Mouse (Mus musculus) kidney, postnatal 0 days (tissue): ENCODE results near the gene Aoc1. TPM values are rescaled to one million over a fixed set of nuclear protein-coding genes. Genes with fewer than 3 reads are reported as not detected.

Experiments
- ATAC-seq: fragments of 200-750 bp; cut with Nextera tagmentation; replicated peaks from 2 replicates; pipeline ENCODE4 v1.8.0; 2017; ENCODE audit warnings: low read depth, moderate number of reproducible peaks, moderate TSS enrichment, moderate library complexity; ENCODE audit not compliant: low FRiP score
- DNase-seq: peaks from one replicate; pipeline ENCODE4 v3.0.0-alpha.2; 2016; ENCODE audit warnings: low spot score
- H3K27ac ChIP-seq: fragments of 300-500 bp; sonication (generic); 2 replicates; pipeline ENCODE4 v1.5.1; 2014; ENCODE audit warnings: mild to moderate bottlenecking
- H3K27me3 ChIP-seq: fragments of 300-500 bp; sonication (generic); 2 replicates; pipeline ENCODE4 v1.6.1; 2014; ENCODE audit warnings: low read length, mixed read lengths; ENCODE audit not compliant: insufficient read depth
- H3K36me3 ChIP-seq: fragments of 300-500 bp; sonication (generic); 2 replicates; pipeline ENCODE4 v1.6.1; 2014; ENCODE audit warnings: low read length, mixed read lengths; ENCODE audit not compliant: insufficient read depth
- H3K4me1 ChIP-seq: fragments of 300-500 bp; sonication (generic); replicated peaks from 2 replicates; pipeline ENCODE4 v1.6.1; 2014; ENCODE audit warnings: antibody characterized with exemption, low read length, mixed read lengths; ENCODE audit not compliant: insufficient read depth
- H3K4me2 ChIP-seq: fragments of 300-500 bp; sonication (generic); 2 replicates; pipeline ENCODE4 v1.6.1; 2014; ENCODE audit warnings: mild to moderate bottlenecking, low read length, moderate library complexity, mixed read lengths
- H3K4me3 ChIP-seq: fragments of 300-500 bp; sonication (generic); replicated peaks from 2 replicates; pipeline ENCODE4 v1.5.1; 2014; ENCODE audit warnings: low read depth, low read length
- H3K9ac ChIP-seq: fragments of 300-500 bp; sonication (generic); 2 replicates; pipeline ENCODE4 v1.6.1; 2014; ENCODE audit warnings: low read depth, low read length
- H3K9me3 ChIP-seq: fragments of 300-500 bp; sonication (generic); replicated peaks from 2 replicates; pipeline ENCODE4 v1.6.1; 2016; ENCODE audit warnings: low read length, inconsistent platforms, mixed read lengths
- CTCF ChIP-seq: IDR thresholded peaks from 2 replicates; pipeline ENCODE4 v1.5.1; 2016; ENCODE audit warnings: antibody characterized with exemption, low read depth, mild to moderate bottlenecking, moderate library complexity
- WGBS: fragments of 180-500 bp; shearing (Covaris S2); extraction: QIAGEN DNeasy Blood & Tissue Kit; methylation state at CpG from one replicate; pipeline ENCODE4 v1.1.7; 2014; 5-methylcytosine and 5-hydroxymethylcytosine counted together
- polyA plus RNA-seq: library from polyadenylated mRNA; unstranded; fragments of >200 nt; fragmentation: Nextera tagmentation; extraction: Ambion mirVana; gene quantifications from 2 replicates; pipeline ENCODE4 v1.2.1, GENCODE M21; 2015

The Aoc1 gene
- polyA plus RNA-seq, 1 experiment from 2014 or later = 11.0 TPM

DNA sequence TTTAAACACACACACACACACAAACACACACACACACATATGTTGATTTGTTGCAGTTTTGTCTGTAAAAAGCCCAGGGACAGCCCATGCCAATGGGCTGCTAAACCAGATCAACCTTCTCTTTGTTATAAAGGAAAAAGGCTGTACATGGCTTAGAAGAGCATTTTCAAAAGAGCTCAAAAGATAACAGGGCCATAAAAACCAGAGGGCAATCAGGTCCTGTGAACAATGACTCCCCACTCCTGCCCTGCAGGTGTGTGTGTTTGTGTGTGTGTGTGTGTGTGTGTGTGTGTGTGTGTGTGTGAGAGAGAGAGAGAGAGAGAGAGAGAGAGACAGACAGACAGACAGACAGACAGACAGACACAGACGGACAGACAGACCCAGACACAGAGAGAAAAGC, 36.5 kb downstream of the Aoc1 start:
- H3K27me3 ChIP-seq = no peaks in the 10 kb centered on the region
- H3K36me3 ChIP-seq = no peaks in the 10 kb centered on the region
- no peak overlapping the region for H3K27ac ChIP-seq
- ATAC-seq (no peak), DNase-seq (no peak)
- no peaks in the 10 kb centered on the region for H3K4me1 ChIP-seq
- H3K9me3 ChIP-seq = no peaks in the 10 kb centered on the region
- 76% methylated on average over 1 of the region's 1 CpGs for WGBS
- no peak overlapping the region for H3K4me2 ChIP-seq
- no peak for TF ChIP-seq CTCF
- no peak overlapping the region for H3K9ac ChIP-seq
- no peak overlapping the region for H3K4me3 ChIP-seq

DNA sequence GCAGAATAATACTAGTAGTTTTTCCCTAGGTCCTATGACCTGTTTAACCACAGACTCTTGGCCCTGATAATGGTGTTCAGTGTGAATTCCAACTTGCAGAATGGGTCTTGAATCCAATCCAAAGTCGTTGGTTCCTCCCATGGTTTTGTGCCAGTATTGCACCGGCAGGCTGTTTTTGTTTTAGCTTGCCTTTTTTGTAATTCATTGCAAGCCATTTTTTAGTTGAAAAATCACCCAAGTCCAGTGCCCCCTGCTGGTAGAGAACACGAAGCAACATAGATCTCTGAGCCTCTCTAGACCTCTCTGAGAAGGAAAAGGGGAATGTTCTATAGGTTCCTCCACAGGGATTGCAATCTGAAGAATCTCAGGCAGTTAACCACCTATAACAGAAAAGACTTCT, 39.3 kb downstream of the Aoc1 start:
- H3K27me3 ChIP-seq = no peaks in the 10 kb centered on the region
- DNase-seq = peak; percentile 24
- no peak for ATAC-seq
- no peak overlapping the region for H3K27ac ChIP-seq
- WGBS = 40% methylated on average over 3 of the region's 3 CpGs
- no peak overlapping the region for H3K4me2 ChIP-seq
- TF ChIP-seq CTCF = peak; percentile 68
- no peaks in the 10 kb centered on the region for H3K36me3 ChIP-seq
- H3K9me3 ChIP-seq = no peaks in the 10 kb centered on the region
- no peak overlapping the region for H3K4me3 ChIP-seq
- no peak overlapping the region for H3K9ac ChIP-seq
- H3K4me1 ChIP-seq = no peaks in the 10 kb centered on the region

DNA sequence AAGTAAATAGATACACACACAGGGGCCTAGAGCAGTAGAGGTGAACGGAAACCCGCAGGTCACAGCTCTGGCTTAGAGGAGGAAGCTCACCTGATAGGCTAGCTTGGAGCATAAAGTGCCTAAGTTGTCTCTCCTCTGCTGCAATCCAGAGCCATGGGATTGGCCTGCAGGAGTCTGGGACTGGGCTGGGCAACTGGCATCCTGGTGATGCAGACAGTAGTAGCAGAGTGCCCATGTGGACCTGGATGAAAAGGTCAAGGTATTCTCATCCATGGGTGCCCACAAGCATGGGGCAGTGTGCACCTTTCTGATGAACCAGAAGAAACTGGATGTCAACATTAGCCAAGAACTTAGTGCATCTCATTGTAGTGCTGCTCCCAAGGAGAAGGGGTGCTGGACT, 40.9 kb downstream of the Aoc1 start:
- no peak for TF ChIP-seq CTCF
- peak; percentile 91 for ATAC-seq

DNA sequence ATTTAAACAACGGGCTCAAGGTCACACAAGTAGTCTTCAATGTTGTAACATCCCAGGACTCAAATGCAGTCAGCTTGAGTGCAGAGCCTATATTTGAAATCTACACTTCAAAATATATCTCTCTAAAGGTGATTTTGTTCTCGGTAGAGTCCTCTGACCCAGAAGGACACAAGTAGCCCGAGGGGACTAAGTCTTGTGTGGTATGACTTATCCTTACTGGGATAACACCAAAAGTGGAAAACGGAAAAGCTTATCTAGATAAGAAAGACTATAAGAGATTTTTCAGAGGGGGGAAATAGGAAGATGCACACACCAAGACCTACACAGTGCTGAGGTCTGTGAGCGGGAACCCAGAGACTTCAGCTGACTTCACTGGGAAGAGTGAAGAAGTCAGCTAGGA, 56.9 kb downstream of the Aoc1 start, which contains the start of gene 1600015I10Rik:
TSS of gene 1600015I10Rik (plus strand) at position 301 of the 400 bp plus-strand sequence.
- WGBS = 87% methylated on average over 5 of the region's 5 CpGs
- no peaks in the 10 kb centered on the region for H3K36me3 ChIP-seq
- H3K4me1 ChIP-seq = no peaks in the 10 kb centered on the region
- no peaks in the 10 kb centered on the region for H3K27me3 ChIP-seq
- ATAC-seq = no peak
- H3K4me2 ChIP-seq = no peak within 1 kb of the TSS
- no peak within 1 kb of the TSS for H3K4me3 ChIP-seq
- TF ChIP-seq CTCF = no peak
- no peak within 1 kb of the TSS for H3K27ac ChIP-seq
- no peak for DNase-seq
- H3K9ac ChIP-seq = no peak within 1 kb of the TSS
- no peaks in the 10 kb centered on the region for H3K9me3 ChIP-seq

More for the DNA sequence above, 40.9 kb downstream of the Aoc1 start:
- Histone ChIP-seq H3K4me3 (no peak overlapping the region), H3K9me3 (no peaks in the 10 kb centered on the region), H3K4me1 (no peaks in the 10 kb centered on the region), H3K27me3 (no peaks in the 10 kb centered on the region), H3K27ac (no peak overlapping the region), H3K9ac (no peak overlapping the region), H3K36me3 (no peaks in the 10 kb centered on the region), H3K4me2 (no peak overlapping the region)
- no peak for DNase-seq
- 84% methylated on average over 2 of the region's 2 CpGs for WGBS

DNA sequence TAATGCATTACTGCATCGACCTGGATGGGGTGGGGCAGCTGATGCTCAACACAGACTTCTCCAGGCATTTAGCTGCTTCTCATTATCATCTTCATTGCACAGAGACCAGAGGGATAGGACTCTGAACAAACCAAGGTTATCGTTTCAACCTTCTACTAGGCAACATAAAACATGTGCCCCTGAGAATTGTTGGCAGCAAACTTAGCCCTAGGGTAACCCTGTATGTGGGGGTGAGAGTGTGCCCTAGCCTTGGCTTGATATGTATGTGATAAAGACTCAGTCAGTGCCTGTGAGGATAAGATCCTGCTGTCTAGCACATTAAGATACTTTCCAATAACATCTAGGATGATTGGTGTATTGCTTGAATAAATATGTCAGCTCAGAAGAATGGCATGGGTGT, 76.9 kb downstream of the Aoc1 start:
- TF ChIP-seq CTCF = no peak
- Histone ChIP-seq H3K9ac (no peak overlapping the region), H3K4me2 (no peak overlapping the region), H3K27ac (no peak overlapping the region), H3K36me3 (no peaks in the 10 kb centered on the region), H3K4me3 (no peak overlapping the region), H3K4me1 (no peaks in the 10 kb centered on the region), H3K27me3 (no peaks in the 10 kb centered on the region), H3K9me3 (no peaks in the 10 kb centered on the region)
- ATAC-seq (no peak), DNase-seq (no peak)
- 73% methylated on average over 2 of the region's 2 CpGs for WGBS

DNA sequence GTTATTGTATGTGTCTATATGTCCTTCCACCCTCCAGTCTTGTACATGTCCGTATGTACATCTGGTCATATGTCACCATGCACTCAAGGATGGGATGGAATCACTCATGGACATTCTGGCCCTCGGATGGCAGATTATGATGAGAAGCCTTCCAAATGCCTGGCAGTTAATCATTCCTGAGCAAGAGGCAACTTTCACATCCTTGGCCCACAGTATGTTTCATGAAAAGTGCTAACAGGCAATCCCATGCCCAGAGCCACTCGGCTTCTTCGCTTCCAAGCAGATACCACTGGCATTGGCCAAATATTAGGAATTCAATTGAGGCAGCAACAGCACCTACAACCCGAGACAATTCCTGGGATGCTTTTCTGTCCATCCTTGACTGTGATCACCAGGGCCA, 78.0 kb downstream of the Aoc1 start:
- ATAC-seq (no peak), DNase-seq (no peak)
- H3K27me3 ChIP-seq = no peaks in the 10 kb centered on the region
- no peaks in the 10 kb centered on the region for H3K36me3 ChIP-seq
- H3K9ac ChIP-seq = no peak overlapping the region
- no peaks in the 10 kb centered on the region for H3K9me3 ChIP-seq
- H3K4me1 ChIP-seq = no peaks in the 10 kb centered on the region
- no peak overlapping the region for H3K4me3 ChIP-seq
- H3K27ac ChIP-seq = no peak overlapping the region
- H3K4me2 ChIP-seq = no peak overlapping the region
- WGBS = 89% methylated on average over 5 of the region's 5 CpGs
- no peak for TF ChIP-seq CTCF

DNA sequence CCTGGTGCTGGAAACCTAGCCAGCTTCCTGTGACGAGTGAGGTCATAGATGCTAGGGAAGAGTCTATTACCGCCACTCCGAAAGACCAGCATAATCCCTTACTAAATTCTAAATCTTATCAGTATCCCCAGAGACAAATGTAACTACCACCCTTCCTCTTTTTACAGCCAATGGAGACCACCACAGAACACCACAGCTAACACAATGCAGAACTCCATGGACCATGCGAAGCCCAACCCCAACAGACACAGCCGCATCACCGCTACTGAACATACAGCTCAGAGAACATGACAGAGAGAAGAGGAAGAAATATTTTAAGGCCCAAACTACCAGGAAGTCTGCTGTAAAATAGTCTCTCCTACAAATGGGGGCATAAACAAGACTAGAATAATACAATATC, 78.9 kb downstream of the Aoc1 start:
- no peak for TF ChIP-seq CTCF

More for the DNA sequence above, 78.9 kb downstream of the Aoc1 start:
- Histone ChIP-seq H3K9me3 (no peaks in the 10 kb centered on the region), H3K4me3 (no peak overlapping the region), H3K4me2 (no peak overlapping the region), H3K27ac (no peak overlapping the region), H3K27me3 (no peaks in the 10 kb centered on the region), H3K9ac (no peak overlapping the region), H3K36me3 (no peaks in the 10 kb centered on the region), H3K4me1 (no peaks in the 10 kb centered on the region)
- 90% methylated on average over 6 of the region's 6 CpGs for WGBS
- DNase-seq (no peak), ATAC-seq (no peak)
